Mouse (Mus musculus): ENCODE data around the gene Cyb5r1.

- TF ChIP-seq CTCF (IDR thresholded peaks at IDR 0.05; ENCODE audit: extremely low read depth, insufficient read depth, low read length) (no peak), POLR2A (IDR thresholded peaks at IDR 0.05; ENCODE audit: extremely low read depth, insufficient read depth, low read length) (no peak)
Measured at GRCm38 (mm10) chr1:134419751-134420458, 14.5 kb downstream of the Cyb5r1 start.

All from cortical plate, adult 2 months (tissue).